Mouse (Mus musculus): ENCODE measurements at regions not wholly inside any gene's neighbourhood (a gene's known extent, or its start where the extent isn't known, plus 50 kb on each side); places are given as distances from the start of the nearest gene placed in this dataset.

DNA sequence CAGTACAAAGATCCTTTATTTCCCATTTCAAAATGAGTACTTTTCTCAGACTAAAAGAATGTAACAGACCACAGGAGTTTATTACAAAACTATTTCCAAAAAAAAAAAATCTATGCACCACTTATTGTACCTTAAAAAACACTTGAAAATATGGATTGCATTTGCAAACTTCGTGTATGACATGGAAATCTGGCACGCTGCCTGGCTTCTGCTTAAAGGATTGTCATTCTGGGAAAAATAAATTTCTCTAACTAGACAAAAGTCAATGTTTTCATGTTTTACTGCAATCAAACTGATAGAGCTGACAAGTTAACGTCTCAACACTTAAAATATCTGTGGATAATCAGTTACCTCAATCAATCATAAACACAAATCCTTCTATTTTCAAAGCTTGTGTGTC lies 205.5 kb upstream of the Nr2f1 start:
- no peak for DNase-seq (ENCODE audit: low read depth)

- no peak for DNase-seq (ENCODE audit: low read depth)
These were observed 184.2 kb upstream of the Nr2f1 start for GRCm38 (mm10) chr13:78383761-78384160.

- no peak for DNase-seq (ENCODE audit: low read depth)
These were observed 161.7 kb upstream of the Nr2f1 start for GRCm38 (mm10) chr13:78361236-78361635.

DNA sequence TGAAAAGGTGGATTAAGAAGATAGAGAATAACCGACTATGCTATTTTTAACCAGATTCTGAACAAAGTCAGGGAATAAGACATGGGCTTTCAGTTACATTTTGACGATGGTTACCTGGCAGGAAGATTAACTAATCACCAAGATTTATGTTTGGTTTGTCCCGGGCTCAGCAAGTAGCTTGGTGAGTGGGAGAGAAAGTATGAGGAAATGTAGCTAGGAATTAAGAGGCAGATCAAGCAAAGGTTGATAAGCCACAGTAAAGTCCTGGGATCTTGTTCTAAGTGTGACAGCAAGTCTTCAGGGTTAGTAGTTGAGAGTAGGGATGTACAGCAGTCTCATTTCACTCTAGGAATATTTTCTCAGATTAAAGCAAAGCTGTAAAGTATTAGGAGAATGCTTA lies 149.3 kb upstream of the Nr2f1 start:
- DNase-seq (ENCODE audit: low read depth), result no peak

- DNase-seq (ENCODE audit: low read depth), result no peak
These were observed 125.1 kb upstream of the Nr2f1 start for GRCm38 (mm10) chr13:78324443-78325206.

DNA sequence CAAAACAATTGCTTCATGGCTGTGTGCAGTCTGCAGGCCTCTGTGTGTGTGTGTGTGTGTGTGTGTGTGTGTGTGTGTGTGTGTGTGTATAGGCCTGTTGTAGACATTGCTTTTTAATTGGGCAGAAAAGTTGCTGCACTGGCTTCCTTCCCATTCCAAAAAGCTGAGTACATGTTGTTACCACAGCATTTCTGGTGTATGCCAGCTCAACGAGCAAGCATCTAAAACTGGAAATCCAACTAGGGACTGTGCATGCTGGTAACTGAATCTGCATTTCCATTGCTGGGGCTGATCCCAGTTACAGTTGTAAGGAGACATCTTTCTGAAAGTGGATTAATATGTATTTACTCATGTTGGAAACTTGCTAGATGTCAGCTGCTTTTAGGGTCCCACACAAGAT lies 123.6 kb upstream of the Nr2f1 start:
- no peak for DNase-seq (ENCODE audit: low read depth)

DNA sequence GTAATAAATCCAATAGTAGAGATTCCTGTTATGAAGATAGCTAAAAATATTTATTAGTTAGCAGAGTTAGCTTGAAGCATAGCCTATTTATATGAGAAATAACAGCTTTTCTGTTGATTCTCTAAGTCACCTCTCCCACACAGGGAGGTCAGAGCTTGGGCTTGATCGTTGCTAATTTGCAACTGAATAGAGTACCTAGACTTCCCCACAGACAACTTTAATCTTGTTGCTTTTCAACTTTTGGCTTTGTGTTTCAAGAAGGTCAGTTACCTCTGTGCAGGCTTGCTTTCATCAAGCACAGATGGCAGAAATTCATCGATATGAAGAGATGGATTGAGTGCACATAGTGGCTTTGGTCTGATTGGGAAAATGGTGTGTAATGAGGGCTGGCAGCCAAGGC lies 118.9 kb upstream of the Nr2f1 start:
- DNase-seq (ENCODE audit: low read depth), result no peak

GRCm38 (mm10) chr13:78310837-78311236 lies 111.3 kb upstream of the Nr2f1 start:
- no peak for DNase-seq (ENCODE audit: low read depth)

Data from 416B (cell line).